8 mouse cellular contexts compared by ENCODE assay signal in the genomic region with DNA sequence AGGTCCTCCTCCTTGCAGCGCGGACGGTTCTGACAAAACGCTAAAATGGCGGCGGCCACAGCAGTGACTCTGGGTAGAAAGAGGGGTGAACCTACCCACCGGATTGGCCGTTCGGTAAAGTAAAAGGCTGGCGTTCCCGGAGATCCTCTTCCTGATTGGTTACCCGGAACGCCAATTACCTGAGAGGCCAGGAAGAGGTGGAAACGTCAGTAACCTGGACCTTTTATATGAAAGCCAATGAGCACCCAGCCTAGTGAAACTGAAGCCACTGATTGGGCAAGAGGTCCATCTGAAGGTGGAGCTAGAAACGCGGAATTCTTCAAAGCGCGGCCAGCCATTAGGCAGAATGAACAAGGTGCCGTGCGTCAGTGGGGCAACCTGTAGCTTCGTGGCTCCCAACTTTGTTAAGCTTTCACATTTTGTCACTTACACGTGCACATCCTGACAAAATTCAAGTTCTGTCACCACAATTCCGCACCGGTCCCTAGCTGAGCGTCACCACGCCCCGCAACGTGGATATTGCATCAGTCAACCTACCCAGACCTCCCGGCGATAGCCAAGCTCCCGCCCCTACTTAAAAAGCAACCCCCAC. TPM values are rescaled to one million over a fixed set of nuclear protein-coding genes. Genes with fewer than 3 reads are reported as not detected.
DNase-seq lines count a peak whose midpoint lies in the region; ATAC-seq and TF ChIP-seq lines count a peak whose summit lies in the region.

A gene (minus strand): TSS at position 71 of the 592 bp plus-strand sequence.

- H3K36me3 ChIP-seq in E14TG2a.4 (ENCODE audit: insufficient read depth, low read length): peaks cover 77% of the 10 kb centered on the region
- peaks cover 48% of the 10 kb centered on the region for H3K36me3 ChIP-seq in forebrain, embryonic 12.5 days (replicated peaks)
- peaks cover 40% of the 10 kb centered on the region for H3K36me3 ChIP-seq in heart, postnatal 0 days (replicated peaks; ENCODE audit: control insufficient read depth, insufficient read depth, low read length)
- peaks cover 24% of the 10 kb centered on the region for H3K36me3 ChIP-seq in liver, embryonic 16.5 days (ENCODE audit: control insufficient read depth, insufficient read depth)
- H3K36me3 ChIP-seq in neural tube, embryonic 13.5 days: peaks cover 42% of the 10 kb centered on the region
- no peaks in the 10 kb centered on the region; the same call in none of the 2 replicates for H3K36me3 ChIP-seq in testis, adult 2 months (ENCODE audit: control insufficient read depth, insufficient read depth, low read length)

- peak; percentile 100 for DNase-seq in c-Kit-positive CD71-positive TER-119-positive erythroid progenitor cells, embryonic 14.5 days (ENCODE audit: low spot score)
- DNase-seq in heart, postnatal 0 days (ENCODE audit: low spot score): peak; percentile 99
- DNase-seq in kidney, postnatal 4 days: peak; percentile 95 to 98

- no peaks in the 10 kb centered on the region for H3K9me3 ChIP-seq in E14TG2a.4 (ENCODE audit: low read length)
- no peaks in the 10 kb centered on the region for H3K9me3 ChIP-seq in forebrain, embryonic 12.5 days
- H3K9me3 ChIP-seq in heart, postnatal 0 days (replicated peaks; ENCODE audit: control insufficient read depth, low read length): no peaks in the 10 kb centered on the region
- no peaks in the 10 kb centered on the region for H3K9me3 ChIP-seq in liver, embryonic 16.5 days (replicated peaks; ENCODE audit: control insufficient read depth, low read length)
- H3K9me3 ChIP-seq in neural tube, embryonic 13.5 days: no peaks in the 10 kb centered on the region

- no peaks in the 10 kb centered on the region for H3K27me3 ChIP-seq in E14TG2a.4 (ENCODE audit: insufficient read depth, low read length)
- no peaks in the 10 kb centered on the region for H3K27me3 ChIP-seq in forebrain, embryonic 12.5 days
- H3K27me3 ChIP-seq in heart, postnatal 0 days (ENCODE audit: control insufficient read depth, insufficient read depth, low read length): no peaks in the 10 kb centered on the region
- H3K27me3 ChIP-seq in liver, embryonic 16.5 days (ENCODE audit: control insufficient read depth, insufficient read depth, low read depth, low read length): no peaks in the 10 kb centered on the region
- no peaks in the 10 kb centered on the region for H3K27me3 ChIP-seq in neural tube, embryonic 13.5 days
- no peaks in the 10 kb centered on the region for H3K27me3 ChIP-seq in testis, adult 2 months (ENCODE audit: control insufficient read depth, insufficient read depth, low read length)

- no peak for TF ChIP-seq CTCF in E14TG2a.4 (conservative IDR thresholded peaks at IDR 0.05; ENCODE audit: low read length)
- TF ChIP-seq CTCF in heart, postnatal 0 days (IDR thresholded peaks at IDR 0.05; ENCODE audit: low read depth): no peak
- TF ChIP-seq CTCF in testis, adult 2 months (IDR thresholded peaks at IDR 0.05; ENCODE audit: control insufficient read depth, insufficient read depth, insufficient replicate concordance, low read depth, low read length): no peak

- peak within 1 kb of the TSS; percentile 85 for H3K27ac ChIP-seq in forebrain, embryonic 12.5 days
- H3K27ac ChIP-seq in heart, postnatal 0 days (ENCODE audit: low read depth): peak within 1 kb of the TSS; percentile 88
- H3K27ac ChIP-seq in liver, embryonic 16.5 days (ENCODE audit: low read length): peak within 1 kb of the TSS; percentile 93
- H3K27ac ChIP-seq in neural tube, embryonic 13.5 days (replicated peaks): peak within 1 kb of the TSS; percentile 78
- peak within 1 kb of the TSS; percentile 62 for H3K27ac ChIP-seq in testis, adult 2 months (ENCODE audit: control insufficient read depth, insufficient read depth, low read depth, low read length)

- peaks cover 86% of the 10 kb centered on the region for H3K4me1 ChIP-seq in E14TG2a.4 (replicated peaks; ENCODE audit: low read depth, low read length)
- peaks cover 37% of the 10 kb centered on the region for H3K4me1 ChIP-seq in forebrain, embryonic 12.5 days
- H3K4me1 ChIP-seq in heart, postnatal 0 days (ENCODE audit: control insufficient read depth, insufficient read depth): peaks cover 25% of the 10 kb centered on the region
- H3K4me1 ChIP-seq in liver, embryonic 16.5 days (ENCODE audit: control insufficient read depth, low read depth, low read length): peaks cover 52% of the 10 kb centered on the region
- H3K4me1 ChIP-seq in neural tube, embryonic 13.5 days (replicated peaks): peaks cover 47% of the 10 kb centered on the region
- H3K4me1 ChIP-seq in testis, adult 2 months (ENCODE audit: control insufficient read depth, insufficient read depth, low read length): peaks cover 2% of the 10 kb centered on the region; the same call in 1 of the 2 replicates

- TF ChIP-seq POLR2A in testis, adult 2 months (IDR thresholded peaks at IDR 0.05; ENCODE audit: control insufficient read depth, low read depth, low read length): peak; percentile 58; the same call in 1 of the 2 replicates

- WGBS in forebrain, embryonic 12.5 days: under 1% methylated on average over 31 of the region's 31 CpGs
- 0% methylated on average over 31 of the region's 31 CpGs for WGBS in heart, postnatal 0 days
- under 1% methylated on average over 31 of the region's 31 CpGs for WGBS in liver, embryonic 16.5 days (ENCODE audit: insufficient replicate concordance)
- under 1% methylated on average over 31 of the region's 31 CpGs for WGBS in neural tube, embryonic 13.5 days

- peak; percentile 99 for ATAC-seq in forebrain, embryonic 12.5 days (ENCODE audit: low FRiP score)
- ATAC-seq in heart, postnatal 0 days (ENCODE audit: insufficient read depth, low read depth): peak; percentile 98
- peak; percentile 95 for ATAC-seq in liver, embryonic 16.5 days (ENCODE audit: low read depth)
- ATAC-seq in neural tube, embryonic 13.5 days (ENCODE audit: low read depth): peak; percentile 98

- H3K9ac ChIP-seq in forebrain, embryonic 12.5 days: peak within 1 kb of the TSS; percentile 77
- H3K9ac ChIP-seq in heart, postnatal 0 days (replicated peaks; ENCODE audit: low read depth, low read length): peak within 1 kb of the TSS; percentile 77
- peak within 1 kb of the TSS; percentile 82 for H3K9ac ChIP-seq in liver, embryonic 16.5 days (ENCODE audit: low read depth, low read length)
- H3K9ac ChIP-seq in neural tube, embryonic 13.5 days: peak within 1 kb of the TSS; percentile 85

- H3K4me3 ChIP-seq in E14TG2a.4 (replicated peaks; ENCODE audit: low read length): peak within 1 kb of the TSS; percentile 89
- H3K4me3 ChIP-seq in forebrain, embryonic 12.5 days (replicated peaks): peak within 1 kb of the TSS; percentile 75
- peak within 1 kb of the TSS; percentile 69 for H3K4me3 ChIP-seq in heart, postnatal 0 days (ENCODE audit: low read depth, low read length)
- peak within 1 kb of the TSS; percentile 87 for H3K4me3 ChIP-seq in liver, embryonic 16.5 days (ENCODE audit: low read depth, low read length)
- H3K4me3 ChIP-seq in neural tube, embryonic 13.5 days: peak within 1 kb of the TSS; percentile 78
- H3K4me3 ChIP-seq in testis, adult 2 months (ENCODE audit: control insufficient read depth, low read depth, low read length): peak within 1 kb of the TSS; percentile 87

- H3K4me2 ChIP-seq in forebrain, embryonic 12.5 days: peak within 1 kb of the TSS; percentile 68
- peak within 1 kb of the TSS; percentile 83 for H3K4me2 ChIP-seq in heart, postnatal 0 days (ENCODE audit: low read depth, low read length)
- H3K4me2 ChIP-seq in liver, embryonic 16.5 days (ENCODE audit: low read depth, low read length): peak within 1 kb of the TSS; percentile 89
- peak within 1 kb of the TSS; percentile 92 for H3K4me2 ChIP-seq in neural tube, embryonic 13.5 days

- TF ChIP-seq EP300 in heart, postnatal 0 days (IDR thresholded peaks at IDR 0.05; ENCODE audit: low read depth): no peak

RNA-seq across cellular contexts. Expression of the gene that starts here (rescaled TPM):
- polyA plus RNA-seq in forebrain, embryonic 12.5 days (2016; fragmentation: Nextera tagmentation; extraction: Ambion mirVana): 86.4 and 95.2 TPM in 2 replicates
- 63.4 and 75.1 TPM in 2 replicates for total RNA-seq in heart, postnatal 0 days (2014; rRNA removed; ENCODE audit: low replicate concordance)
- polyA plus RNA-seq in heart, postnatal 0 days (2015; fragmentation: Nextera tagmentation; extraction: Ambion mirVana): 40.8 and 43.9 TPM in 2 replicates
- polyA plus RNA-seq in liver, embryonic 16.5 days (2015; fragmentation: Nextera tagmentation; extraction: Ambion mirVana): 28.3 and 29.2 TPM in 2 replicates
- polyA plus RNA-seq in neural tube, embryonic 13.5 days (2015; fragmentation: Nextera tagmentation; extraction: Ambion mirVana): 94.7 and 110 TPM in 2 replicates
- 22.6 and 26.4 TPM in 2 replicates for polyA plus RNA-seq in testis, adult 2 months (2012; rRNA removed)

Comparison
In these comparisons a context has a peak if more than half of its experiments do, and no peak if none do; other contexts are left out.
1. Peak in every context shown above with its lines: DNase-seq, ATAC-seq, H3K4me3 ChIP-seq and H3K27ac ChIP-seq.